Mouse (Mus musculus) thymus, adult 2 months (tissue): ENCODE results near the gene Gm7138. TPM values are rescaled to one million over a fixed set of nuclear protein-coding genes. Genes with fewer than 3 reads are reported as not detected.
"Not testable (repeated sequence)": the region's sequence is repeated elsewhere in the genome, so short reads cannot be mapped to it uniquely, and the experiment has no call there.

ENCODE experiments used
- DNase-seq: peaks from one replicate; pipeline ENCODE4 v3.0.0; 2021
- H3K27ac ChIP-seq: fragments of 200-500 bp; 2 replicates; pipeline ENCODE4 v1.5.1; 2012; ENCODE audit warnings: low read length, control low read depth; ENCODE audit not compliant: control insufficient read depth, insufficient read depth
- H3K27me3 ChIP-seq: fragments of 200-500 bp; 2 replicates; pipeline ENCODE4 v1.6.1; 2012; ENCODE audit warnings: mild to moderate bottlenecking, low read length, moderate library complexity, mixed read lengths; ENCODE audit not compliant: control insufficient read depth, insufficient read depth
- H3K36me3 ChIP-seq: fragments of 200-500 bp; 2 replicates; pipeline ENCODE4 v1.6.1; 2012; ENCODE audit warnings: mild to moderate bottlenecking, low read length, moderate library complexity; ENCODE audit not compliant: control insufficient read depth, insufficient read depth
- H3K4me1 ChIP-seq: fragments of 200-500 bp; replicated peaks from 2 replicates; pipeline ENCODE4 v1.6.1; 2012; ENCODE audit warnings: low read length; ENCODE audit not compliant: control insufficient read depth, insufficient read depth
- H3K4me3 ChIP-seq: fragments of 200-500 bp; 2 replicates; pipeline ENCODE4 v1.5.1; 2012; ENCODE audit warnings: mild to moderate bottlenecking, low read length, control low read depth, moderate library complexity; ENCODE audit not compliant: control insufficient read depth, insufficient read depth
- CTCF ChIP-seq: fragments of 200-500 bp; IDR thresholded peaks from 2 replicates; pipeline ENCODE4 v1.5.1; 2012; ENCODE audit warnings: mild to moderate bottlenecking, control low read depth, low read length, moderate library complexity, borderline replicate concordance; ENCODE audit not compliant: control insufficient read depth, poor library complexity, insufficient read depth; ENCODE audit errors: extremely low read depth
- POLR2A ChIP-seq: fragments of 200-500 bp; IDR thresholded peaks from 2 replicates; pipeline ENCODE4 v1.6.1; 2012; ENCODE audit warnings: mild to moderate bottlenecking, low read length, control low read depth, moderate library complexity; ENCODE audit not compliant: control insufficient read depth, poor library complexity, insufficient read depth; ENCODE audit errors: extremely low read depth
- WGBS: fragments of 180-500 bp; shearing (Covaris S2); methylation state at CpG from one replicate; pipeline ENCODE4 v1.1.7; 2018; 5-methylcytosine and 5-hydroxymethylcytosine counted together
- polyA plus RNA-seq: library from polyadenylated mRNA; depleted of rRNA; stranded (reverse); fragments of >200 nt; gene quantifications from 2 replicates; pipeline ENCODE4 v1.2.3, GENCODE M21; 2012; rRNA removed

Gene Gm7138
- polyA plus RNA-seq, result not detected in 2 replicates

- not testable (repeated sequence) for H3K4me1 ChIP-seq, H3K27ac ChIP-seq, H3K27me3 ChIP-seq, H3K36me3 ChIP-seq, DNase-seq, H3K4me3 ChIP-seq
- WGBS, result 88% methylated on average over 1 of the region's 1 CpGs
Measured at GRCm38 (mm10) chr10:77776844-77777243, at the start of gene Gm7138. Gene Gm7138 (minus strand): TSS chr10:77776944.

- DNase-seq, result no peak
- no peak for TF ChIP-seq POLR2A
- no peak for TF ChIP-seq CTCF
- Histone ChIP-seq H3K27me3 (no peaks in the 10 kb centered on the region), H3K36me3 (no peaks in the 10 kb centered on the region), H3K4me3 (no peak overlapping the region), H3K27ac (no peak overlapping the region), H3K4me1 (no peaks in the 10 kb centered on the region)
- 78% methylated on average over 4 of the region's 4 CpGs for WGBS
Measured at GRCm38 (mm10) chr10:77819203-77819602, 42.5 kb upstream of the Gm7138 start.

DNA sequence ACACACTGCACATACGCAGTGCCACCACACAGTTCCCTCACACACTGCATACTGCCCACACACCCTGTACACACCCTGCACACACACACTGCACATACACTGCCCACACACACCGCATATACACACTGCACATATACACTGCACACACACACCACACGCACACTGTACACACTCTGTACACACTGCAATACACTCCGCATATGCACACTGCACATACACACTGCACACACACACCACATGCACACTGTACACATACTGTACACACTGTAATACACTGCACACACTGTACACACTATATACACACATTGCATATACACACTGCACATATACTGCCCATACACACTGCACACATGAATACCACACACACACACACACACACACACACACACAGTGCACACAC is 41.8 kb upstream of the Gm7138 start:
- H3K4me1 ChIP-seq, result no peaks in the 10 kb centered on the region
- no peaks in the 10 kb centered on the region for H3K36me3 ChIP-seq
- 98% methylated on average over 4 of the region's 4 CpGs for WGBS
- H3K27me3 ChIP-seq, result no peaks in the 10 kb centered on the region
- no peak for TF ChIP-seq POLR2A
- no peak for TF ChIP-seq CTCF
- no peak for DNase-seq
- no peak overlapping the region for H3K27ac ChIP-seq
- no peak overlapping the region for H3K4me3 ChIP-seq

DNA sequence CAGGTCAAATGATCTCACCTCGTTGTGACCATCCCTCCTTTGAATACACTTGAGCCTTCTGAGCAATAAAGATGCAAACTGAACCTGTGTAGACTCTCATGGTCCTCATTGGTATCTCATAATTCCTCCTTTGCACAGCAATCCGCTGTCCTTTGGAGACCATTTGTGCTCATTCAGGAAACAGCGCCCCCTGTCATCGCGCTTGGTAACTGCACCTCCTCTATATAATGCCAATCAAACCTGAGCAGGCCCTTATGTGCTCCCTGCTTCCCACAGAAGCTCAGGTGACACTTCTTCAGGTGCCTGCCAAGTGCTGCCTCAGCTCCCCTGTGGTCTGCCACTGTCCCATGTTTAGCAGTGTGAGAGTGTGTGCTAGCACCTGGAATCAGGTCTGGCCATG is 38.8 kb upstream of the Gm7138 start:
- H3K4me3 ChIP-seq, result no peak overlapping the region
- H3K27ac ChIP-seq, result no peak overlapping the region
- TF ChIP-seq POLR2A (no peak), CTCF (no peak)
- peak; percentile 43 for DNase-seq
- H3K4me1 ChIP-seq, result no peaks in the 10 kb centered on the region
- WGBS, result 32% methylated on average over 5 of the region's 5 CpGs
- no peaks in the 10 kb centered on the region for H3K36me3 ChIP-seq
- no peaks in the 10 kb centered on the region for H3K27me3 ChIP-seq

GRCm38 (mm10) chr10:77814382-77814781 is 37.6 kb upstream of the Gm7138 start, which contains the start of gene Gm2696:
Gene Gm2696 (plus strand): TSS chr10:77814682.
- 60% methylated on average over 4 of the region's 4 CpGs for WGBS
- no peaks in the 10 kb centered on the region for H3K4me1 ChIP-seq
- H3K36me3 ChIP-seq, result no peaks in the 10 kb centered on the region
- no peak within 1 kb of the TSS for H3K27ac ChIP-seq
- H3K4me3 ChIP-seq, result no peak within 1 kb of the TSS
- H3K27me3 ChIP-seq, result no peaks in the 10 kb centered on the region
- TF ChIP-seq POLR2A, result no peak
- TF ChIP-seq CTCF, result no peak
- DNase-seq, result no peak

- Histone ChIP-seq H3K27ac (no peak within 1 kb of the TSS), H3K36me3 (no peaks in the 10 kb centered on the region), H3K4me1 (no peaks in the 10 kb centered on the region), H3K4me3 (no peak within 1 kb of the TSS), H3K27me3 (no peaks in the 10 kb centered on the region)
- TF ChIP-seq CTCF (no peak), POLR2A (no peak)
- WGBS, result 68% methylated on average over 5 of the region's 5 CpGs
- DNase-seq, result no peak
Measured at GRCm38 (mm10) chr10:77811743-77812142, 35.0 kb upstream of the Gm7138 start, which contains the start of gene Gm9507. Gene Gm9507 (minus strand): TSS chr10:77811843.

GRCm38 (mm10) chr10:77804095-77804494 is 27.4 kb upstream of the Gm7138 start:
- DNase-seq, result no peak

More at GRCm38 (mm10) chr10:77804095-77804494, 27.4 kb upstream of the Gm7138 start:
- Histone ChIP-seq H3K4me1 (no peaks in the 10 kb centered on the region), H3K4me3 (no peak overlapping the region), H3K36me3 (no peaks in the 10 kb centered on the region), H3K27ac (no peak overlapping the region), H3K27me3 (no peaks in the 10 kb centered on the region)
- no peak for TF ChIP-seq POLR2A
- TF ChIP-seq CTCF, result no peak
- 74% methylated on average over 3 of the region's 3 CpGs for WGBS
